Mouse (Mus musculus): ENCODE results near the gene Plppr1. TPM values are rescaled to one million over a fixed set of nuclear protein-coding genes. Genes with fewer than 3 reads are reported as not detected.

The Plppr1 gene
- total and polyA plus RNA-seq, 3 experiments = not detected

DNA sequence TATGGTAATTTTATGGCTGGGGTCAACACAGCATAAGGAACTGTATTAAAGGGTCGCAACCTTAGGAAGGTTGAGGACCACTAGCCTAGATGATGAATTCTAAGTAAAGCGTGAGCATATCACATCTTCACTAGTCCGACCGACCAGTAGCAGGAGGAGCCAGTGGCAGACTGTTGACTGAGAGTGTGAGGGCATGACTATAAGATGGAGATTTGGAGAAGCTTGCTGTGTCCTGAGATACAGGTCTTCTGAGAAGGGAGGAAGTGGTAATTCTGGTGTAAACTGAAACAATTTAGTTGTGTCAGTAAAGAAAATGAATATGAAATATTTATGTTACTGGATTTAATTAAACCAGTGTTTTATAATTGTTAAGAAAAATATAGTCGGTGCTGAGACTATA lies 180.4 kb downstream of the Plppr1 start:
- TF ChIP-seq GATA1 (IDR thresholded peaks at IDR 0.05; ENCODE audit: low read depth, low read length) (no peak), EP300 (IDR thresholded peaks at IDR 0.05; ENCODE audit: low read depth in 1 of 2, low read length in 2 of 2) (no peak), ZKSCAN1 (IDR thresholded peaks at IDR 0.05; ENCODE audit: low read depth, low read length) (no peak), MAFK (IDR thresholded peaks at IDR 0.05; ENCODE audit: borderline replicate concordance, low read depth, low read length) (no peak), ELF1 (IDR thresholded peaks at IDR 0.05; ENCODE audit: low read depth, low read length) (no peak), KAT2A (conservative IDR thresholded peaks at IDR 0.05; ENCODE audit: low read depth, low read length) (no peak), CTCF (IDR thresholded peaks at IDR 0.05 in 2 of 3, conservative IDR thresholded peaks at IDR 0.05 in 1 of 3; ENCODE audit: control insufficient read depth in 1 of 3, insufficient read depth in 1 of 3, low read depth in 2 of 3, low read length in 3 of 3, poor library complexity in 1 of 3, severe bottlenecking in 1 of 3) (no peak), RAD21 (IDR thresholded peaks at IDR 0.05; ENCODE audit: low read depth, low read length) (no peak), POLR2A (IDR thresholded peaks at IDR 0.05; ENCODE audit: control insufficient read depth in 1 of 2, insufficient read depth in 1 of 2, low read depth in 1 of 2, low read length in 2 of 2, poor library complexity in 1 of 2) (no peak), MAZ (IDR thresholded peaks at IDR 0.05; ENCODE audit: low read depth, low read length) (no peak)
- Histone ChIP-seq H3K4me1 (ENCODE audit: control insufficient read depth in 1 of 2, insufficient read depth in 2 of 2, low read length in 2 of 2) (no peaks in the 10 kb centered on the region), H3K27ac (ENCODE audit: control insufficient read depth, low read depth, low read length) (no peak overlapping the region), H3K36me3 (ENCODE audit: control insufficient read depth in 1 of 2, insufficient read depth in 2 of 2, low read length in 2 of 2) (no peaks in the 10 kb centered on the region), H3K9me3 (replicated peaks; ENCODE audit: insufficient read depth, low read length) (no peaks in the 10 kb centered on the region), H3K79me2 (ENCODE audit: control insufficient read depth, insufficient read depth, low read length, poor library complexity) (no peaks in the 10 kb centered on the region), H3K9ac (ENCODE audit: control insufficient read depth, low read depth, low read length, poor library complexity, severe bottlenecking) (no peak overlapping the region), H3K4me3 (ENCODE audit: control insufficient read depth in 1 of 2, insufficient read depth in 1 of 2, low read depth in 2 of 2, low read length in 2 of 2) (no peak overlapping the region), H3K27me3 (ENCODE audit: control insufficient read depth in 1 of 2, insufficient read depth in 2 of 2, low read length in 2 of 2) (no peaks in the 10 kb centered on the region)
- no peak for DNase-seq (ENCODE audit: low read depth, low spot score)

DNA sequence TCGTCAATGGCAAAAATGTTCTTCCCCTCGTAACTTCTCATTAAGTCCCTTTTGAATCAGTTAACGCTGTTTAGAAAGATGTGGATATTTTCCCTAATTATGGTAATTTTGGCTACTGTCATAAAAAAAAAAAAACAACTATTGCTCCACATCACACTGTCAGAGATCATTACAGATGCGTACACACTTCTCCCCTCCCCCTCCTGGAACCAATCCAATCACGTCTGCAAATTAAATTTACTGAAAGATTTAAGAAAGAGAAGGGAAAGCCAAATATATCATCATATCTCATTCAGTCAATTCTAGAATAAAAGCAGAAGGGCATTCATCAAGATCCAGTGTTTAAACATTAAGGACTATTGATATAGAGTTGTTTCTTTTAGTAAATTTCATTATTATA lies 185.7 kb downstream of the Plppr1 start:
- H3K36me3 ChIP-seq (ENCODE audit: control insufficient read depth in 1 of 2, insufficient read depth in 2 of 2, low read length in 2 of 2) = no peaks in the 10 kb centered on the region
- no peaks in the 10 kb centered on the region for H3K9me3 ChIP-seq (replicated peaks; ENCODE audit: insufficient read depth, low read length)
- no peak overlapping the region for H3K27ac ChIP-seq (ENCODE audit: control insufficient read depth, low read depth, low read length)
- H3K79me2 ChIP-seq (ENCODE audit: control insufficient read depth, insufficient read depth, low read length, poor library complexity) = no peaks in the 10 kb centered on the region
- TF ChIP-seq MXI1 (IDR thresholded peaks at IDR 0.05; ENCODE audit: low read depth, low read length) (no peak), NRF1 (IDR thresholded peaks at IDR 0.05; ENCODE audit: insufficient read depth, low read depth, low read length, poor library complexity, severe bottlenecking) (no peak), CHD1 (IDR thresholded peaks at IDR 0.05; ENCODE audit: low read depth, low read length) (no peak), JUND (IDR thresholded peaks at IDR 0.05; ENCODE audit: low read depth, low read length) (no peak), ZMIZ1 (IDR thresholded peaks at IDR 0.05; ENCODE audit: low read depth, low read length) (no peak), SIN3A (IDR thresholded peaks at IDR 0.05; ENCODE audit: low read length) (no peak), NELFE (IDR thresholded peaks at IDR 0.05; ENCODE audit: low read depth, low read length) (no peak), CHD2 (IDR thresholded peaks at IDR 0.05; ENCODE audit: low read length) (no peak), GATA1 (IDR thresholded peaks at IDR 0.05; ENCODE audit: low read depth, low read length) (no peak), RAD21 (IDR thresholded peaks at IDR 0.05; ENCODE audit: low read depth, low read length) (no peak), E2F4 (IDR thresholded peaks at IDR 0.05; ENCODE audit: borderline replicate concordance, low read depth, low read length) (no peak), EP300 (IDR thresholded peaks at IDR 0.05; ENCODE audit: low read depth in 1 of 2, low read length in 2 of 2) (no peak), KAT2A (conservative IDR thresholded peaks at IDR 0.05; ENCODE audit: low read depth, low read length) (no peak), BHLHE40 (IDR thresholded peaks at IDR 0.05; ENCODE audit: borderline replicate concordance, low read depth, low read length) (no peak), MYB (IDR thresholded peaks at IDR 0.05; ENCODE audit: low read depth, low read length) (no peak), UBTF (IDR thresholded peaks at IDR 0.05; ENCODE audit: borderline replicate concordance, insufficient read depth, low read depth, low read length) (no peak), CTCF (IDR thresholded peaks at IDR 0.05 in 2 of 3, conservative IDR thresholded peaks at IDR 0.05 in 1 of 3; ENCODE audit: control insufficient read depth in 1 of 3, insufficient read depth in 1 of 3, low read depth in 2 of 3, low read length in 3 of 3, poor library complexity in 1 of 3, severe bottlenecking in 1 of 3) (no peak)
- H3K4me1 ChIP-seq (ENCODE audit: control insufficient read depth in 1 of 2, insufficient read depth in 2 of 2, low read length in 2 of 2) = no peaks in the 10 kb centered on the region
- H3K9ac ChIP-seq (ENCODE audit: control insufficient read depth, low read depth, low read length, poor library complexity, severe bottlenecking) = no peak overlapping the region
- H3K27me3 ChIP-seq (ENCODE audit: control insufficient read depth in 1 of 2, insufficient read depth in 2 of 2, low read length in 2 of 2) = no peaks in the 10 kb centered on the region
- no peak overlapping the region for H3K4me3 ChIP-seq (ENCODE audit: control insufficient read depth in 1 of 2, insufficient read depth in 1 of 2, low read depth in 2 of 2, low read length in 2 of 2)
- no peak for DNase-seq (ENCODE audit: low read depth, low spot score)

Data from MEL (cell line).